Mouse (Mus musculus): ENCODE results near the gene Osbp. TPM values are rescaled to one million over a fixed set of nuclear protein-coding genes. Genes with fewer than 3 reads are reported as not detected.
A peak's percentile ranks its signal among the peaks of the same experiment; 100 is the strongest.
"Not testable (repeated sequence)": the region's sequence is repeated elsewhere in the genome, so short reads cannot be mapped to it uniquely, and the experiment has no call there.

Osbp gene
- 0.73 and 3.0 TPM in 2 replicates for polyA plus RNA-seq (2012; ENCODE audit: insufficient read depth, low replicate concordance)

- peaks cover 4% of the 10 kb centered on the region for H3K27me3 ChIP-seq (replicated peaks)
- H3K4me1 ChIP-seq = peaks cover 54% of the 10 kb centered on the region
- peaks cover 19% of the 10 kb centered on the region for H3K36me3 ChIP-seq (replicated peaks; ENCODE audit: low read length)
- TF ChIP-seq GATA1 (IDR thresholded peaks at IDR 0.05; ENCODE audit: borderline replicate concordance, low read length) = 0 out of 3 replicates have a peak, but pooled peaks have one; percentile 44
- TF ChIP-seq FLI1 (IDR thresholded peaks at IDR 0.05; ENCODE audit: low read length) = no peak
- no peaks in the 10 kb centered on the region for H3K9me3 ChIP-seq
- H3K4me3 ChIP-seq (replicated peaks) = peak within 1 kb of the TSS; percentile 96
These were observed at the start of gene Osbp for GRCm38 (mm10) chr19:11965023-11965942. TSS of gene Osbp (plus strand) at chr19:11965941.

DNA sequence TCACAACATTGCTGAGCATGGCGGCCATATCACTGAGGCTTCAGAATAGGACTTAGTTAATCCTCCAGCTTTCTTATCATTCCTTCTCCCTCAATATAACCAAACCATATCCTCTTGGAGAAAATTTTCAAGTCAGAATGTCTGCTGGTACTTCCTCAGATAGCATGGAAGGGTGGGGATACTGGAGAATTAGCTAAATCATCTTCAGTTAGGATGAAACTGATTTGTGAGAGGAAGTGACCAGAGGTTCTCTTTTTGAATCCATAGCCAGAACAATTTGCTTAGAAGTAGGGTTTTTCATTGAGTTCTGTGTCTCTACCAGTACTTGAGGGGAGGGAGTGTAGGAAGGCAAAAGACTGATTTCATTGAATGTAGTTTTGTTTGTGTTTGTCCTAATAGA, 43.7 kb upstream of the Osbp start:
- Histone ChIP-seq H3K36me3 (replicated peaks; ENCODE audit: low read length) (peaks cover 84% of the 10 kb centered on the region), H3K9me3 (no peaks in the 10 kb centered on the region), H3K27me3 (replicated peaks) (no peaks in the 10 kb centered on the region), H3K4me1 (peaks cover 18% of the 10 kb centered on the region), H3K4me3 (replicated peaks) (no peak overlapping the region)
- TF ChIP-seq GATA1 (IDR thresholded peaks at IDR 0.05; ENCODE audit: borderline replicate concordance, low read length) = no peak
- TF ChIP-seq FLI1 (IDR thresholded peaks at IDR 0.05; ENCODE audit: low read length) = no peak

DNA sequence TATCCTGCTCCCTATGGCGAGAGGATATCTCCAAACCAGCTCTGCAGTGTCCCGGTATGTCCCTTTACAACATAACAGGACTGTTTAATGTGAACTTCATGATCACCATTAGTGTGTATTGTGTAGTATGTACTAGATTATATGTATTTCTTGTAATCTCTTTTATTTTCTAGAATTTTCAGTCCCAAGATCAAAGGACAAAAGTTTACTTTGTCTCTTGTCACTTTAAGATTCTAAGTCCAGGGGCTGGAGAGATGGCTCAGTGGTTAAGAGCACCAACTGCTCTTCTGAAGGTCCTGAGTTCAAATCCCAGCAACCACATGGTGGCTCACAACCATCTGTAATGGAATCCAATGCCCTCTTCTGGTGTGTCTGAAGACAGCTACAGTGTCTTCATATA, 43.2 kb upstream of the Osbp start:
- H3K27me3 ChIP-seq (replicated peaks); H3K4me3 ChIP-seq (replicated peaks); H3K9me3 ChIP-seq: not testable (repeated sequence)
- Histone ChIP-seq H3K36me3 (replicated peaks; ENCODE audit: low read length) (peaks cover 84% of the 10 kb centered on the region), H3K4me1 (peaks cover 17% of the 10 kb centered on the region)

GRCm38 (mm10) chr19:11926380-11926779, 39.4 kb upstream of the Osbp start:
- TF ChIP-seq FLI1 (IDR thresholded peaks at IDR 0.05; ENCODE audit: low read length) (no peak), GATA1 (IDR thresholded peaks at IDR 0.05; ENCODE audit: borderline replicate concordance, low read length) (no peak)
- Histone ChIP-seq H3K9me3 (no peaks in the 10 kb centered on the region), H3K4me1 (peaks cover 19% of the 10 kb centered on the region), H3K36me3 (replicated peaks; ENCODE audit: low read length) (peaks cover 87% of the 10 kb centered on the region), H3K4me3 (replicated peaks) (no peak overlapping the region), H3K27me3 (replicated peaks) (no peaks in the 10 kb centered on the region)

DNA sequence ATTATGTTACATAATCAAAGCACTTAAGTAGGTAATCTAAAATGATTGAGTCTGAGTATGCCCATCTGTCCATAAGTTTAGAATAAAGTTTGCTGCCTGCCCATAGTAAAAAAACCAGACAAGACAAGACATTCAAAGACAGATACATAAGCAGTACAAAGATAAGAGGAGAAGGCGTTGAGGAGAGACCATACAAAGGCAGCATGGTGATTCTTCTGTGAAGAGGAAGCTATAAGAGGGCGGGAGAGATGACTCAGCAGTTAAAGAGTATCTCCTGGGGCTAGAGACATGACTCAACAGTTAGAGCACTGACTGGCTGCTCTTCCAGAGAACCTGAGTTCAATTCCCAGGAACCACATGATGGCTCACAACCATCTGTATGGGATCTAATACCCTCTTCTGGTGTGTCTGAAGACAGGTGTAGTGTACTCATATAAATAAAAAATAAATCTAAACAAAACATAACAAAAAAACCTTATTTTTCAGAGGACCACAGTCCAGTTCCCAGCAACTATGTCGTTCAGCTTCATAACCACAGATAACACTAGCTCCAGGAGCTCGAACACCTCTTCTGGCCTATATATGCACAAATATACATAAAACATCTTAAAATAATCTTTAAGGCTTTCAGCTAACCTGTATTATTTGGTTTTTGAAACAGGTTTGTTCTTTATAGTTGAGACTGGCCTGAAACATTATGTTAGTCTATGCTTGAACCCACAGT, 37.6 kb upstream of the Osbp start:
- Histone ChIP-seq H3K4me1 (peaks cover 19% of the 10 kb centered on the region), H3K9me3 (no peaks in the 10 kb centered on the region), H3K27me3 (replicated peaks) (no peaks in the 10 kb centered on the region), H3K36me3 (replicated peaks; ENCODE audit: low read length) (peaks cover 89% of the 10 kb centered on the region), H3K4me3 (replicated peaks) (no peak overlapping the region)
- no peak for TF ChIP-seq FLI1 (IDR thresholded peaks at IDR 0.05; ENCODE audit: low read length)
- TF ChIP-seq GATA1 (IDR thresholded peaks at IDR 0.05; ENCODE audit: borderline replicate concordance, low read length) = no peak

- not testable (repeated sequence) for H3K4me3 ChIP-seq (replicated peaks); H3K27me3 ChIP-seq (replicated peaks); H3K9me3 ChIP-seq; H3K4me1 ChIP-seq
- peaks cover 44% of the 10 kb centered on the region for H3K36me3 ChIP-seq (replicated peaks; ENCODE audit: low read length)
These were observed 19.3 kb upstream of the Osbp start for GRCm38 (mm10) chr19:11946460-11946859.

GRCm38 (mm10) chr19:11949878-11950277, 15.9 kb upstream of the Osbp start:
- H3K4me3 ChIP-seq (replicated peaks) = no peak overlapping the region
- H3K36me3 ChIP-seq (replicated peaks; ENCODE audit: low read length) = peaks cover 11% of the 10 kb centered on the region
- no peaks in the 10 kb centered on the region for H3K9me3 ChIP-seq
- H3K4me1 ChIP-seq = peaks cover 4% of the 10 kb centered on the region; the same call in 1 of the 2 replicates
- TF ChIP-seq GATA1 (IDR thresholded peaks at IDR 0.05; ENCODE audit: borderline replicate concordance, low read length) (no peak), FLI1 (IDR thresholded peaks at IDR 0.05; ENCODE audit: low read length) (no peak)
- no peaks in the 10 kb centered on the region for H3K27me3 ChIP-seq (replicated peaks)

GRCm38 (mm10) chr19:11950747-11951146, 15.0 kb upstream of the Osbp start:
- peaks cover 3% of the 10 kb centered on the region for H3K36me3 ChIP-seq (replicated peaks; ENCODE audit: low read length)
- peaks cover 4% of the 10 kb centered on the region; the same call in 1 of the 2 replicates for H3K4me1 ChIP-seq
- H3K27me3 ChIP-seq (replicated peaks) = no peaks in the 10 kb centered on the region
- no peaks in the 10 kb centered on the region for H3K9me3 ChIP-seq
- H3K4me3 ChIP-seq (replicated peaks) = no peak overlapping the region
- TF ChIP-seq GATA1 (IDR thresholded peaks at IDR 0.05; ENCODE audit: borderline replicate concordance, low read length) (no peak), FLI1 (IDR thresholded peaks at IDR 0.05; ENCODE audit: low read length) (no peak)

DNA sequence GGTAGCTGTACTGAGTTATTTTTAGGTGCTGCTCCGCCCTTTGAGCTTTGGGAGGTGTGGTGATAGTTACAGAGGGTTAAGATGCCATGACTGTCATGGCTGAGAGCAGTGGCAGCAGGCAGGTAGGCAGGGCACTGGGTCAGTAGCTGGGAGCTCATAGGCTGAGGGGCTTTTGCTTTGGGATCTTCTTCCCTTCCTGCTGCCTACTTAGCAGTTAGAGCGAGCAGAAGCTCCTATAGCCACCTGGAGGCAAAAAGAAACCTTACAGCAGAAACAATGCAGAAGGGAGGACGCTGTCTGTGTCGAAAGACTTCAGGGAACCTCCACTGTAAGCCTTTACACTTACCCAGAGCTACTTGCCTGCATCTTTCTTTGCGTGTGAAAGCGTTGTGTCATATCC, 11.5 kb upstream of the Osbp start:
- H3K9me3 ChIP-seq = no peaks in the 10 kb centered on the region
- H3K36me3 ChIP-seq (replicated peaks; ENCODE audit: low read length) = no peaks in the 10 kb centered on the region
- H3K4me1 ChIP-seq = peaks cover 8% of the 10 kb centered on the region
- TF ChIP-seq GATA1 (IDR thresholded peaks at IDR 0.05; ENCODE audit: borderline replicate concordance, low read length) = no peak
- TF ChIP-seq FLI1 (IDR thresholded peaks at IDR 0.05; ENCODE audit: low read length) = no peak
- H3K27me3 ChIP-seq (replicated peaks) = no peaks in the 10 kb centered on the region
- H3K4me3 ChIP-seq (replicated peaks) = peak overlapping the region; percentile 3

DNA sequence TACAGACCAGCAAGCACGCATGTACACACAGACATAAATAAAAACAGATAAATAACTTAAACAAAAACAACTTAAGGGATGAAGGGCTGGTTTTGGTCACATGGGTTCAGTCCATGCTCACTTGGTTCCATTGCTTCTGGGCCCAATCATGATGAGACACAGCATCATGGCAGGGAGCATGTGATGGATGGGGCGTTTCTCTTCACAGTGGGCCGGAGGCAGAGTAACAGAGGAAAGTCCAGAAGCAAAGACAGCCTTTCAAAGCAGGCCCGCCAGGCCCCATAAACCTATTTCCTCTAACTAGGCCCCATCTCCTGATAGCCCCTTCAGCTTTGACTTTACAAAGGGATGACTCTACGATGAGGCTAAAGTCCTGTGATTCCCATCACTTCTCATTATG, 9.1 kb upstream of the Osbp start:
- H3K9me3 ChIP-seq = no peaks in the 10 kb centered on the region
- H3K4me3 ChIP-seq (replicated peaks) = no peak overlapping the region
- no peak for TF ChIP-seq FLI1 (IDR thresholded peaks at IDR 0.05; ENCODE audit: low read length)
- no peak for TF ChIP-seq GATA1 (IDR thresholded peaks at IDR 0.05; ENCODE audit: borderline replicate concordance, low read length)
- H3K27me3 ChIP-seq (replicated peaks) = peaks cover 4% of the 10 kb centered on the region
- peaks cover 11% of the 10 kb centered on the region for H3K4me1 ChIP-seq
- H3K36me3 ChIP-seq (replicated peaks; ENCODE audit: low read length) = no peaks in the 10 kb centered on the region

Data from megakaryocyte, embryonic 14.5 days (primary cell).